Mouse (Mus musculus) frontal cortex, postnatal 14 days (tissue): ENCODE data around the gene Fads3.

Experiments used
- DNase-seq, 2 experiments: peaks; one replicate each; pipeline ENCODE4 v3.0.0; 2022; ENCODE audit warnings: low spot score in 2 of 2

Gene Fads3

DNA sequence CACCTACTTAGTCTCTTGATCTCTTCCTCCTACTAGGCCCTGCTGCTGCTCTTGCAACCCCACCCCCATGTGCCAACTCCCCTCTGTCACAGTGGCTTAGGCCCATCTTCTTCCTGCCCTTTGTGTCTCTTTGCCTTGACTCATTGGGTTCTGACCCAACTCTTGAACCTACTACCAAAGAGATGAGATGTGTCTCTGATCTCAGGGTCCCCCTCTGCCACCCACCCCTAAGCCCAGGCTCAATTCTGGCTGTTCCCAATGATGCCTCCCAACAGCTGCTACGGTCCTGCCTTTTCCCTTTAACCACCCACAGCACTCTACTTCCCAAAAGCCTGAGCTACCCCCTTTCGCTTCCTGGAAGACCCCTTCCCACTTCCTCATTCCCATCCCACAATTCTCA lies 19.4 kb upstream of the Fads3 start:
- no peak for DNase-seq

DNA sequence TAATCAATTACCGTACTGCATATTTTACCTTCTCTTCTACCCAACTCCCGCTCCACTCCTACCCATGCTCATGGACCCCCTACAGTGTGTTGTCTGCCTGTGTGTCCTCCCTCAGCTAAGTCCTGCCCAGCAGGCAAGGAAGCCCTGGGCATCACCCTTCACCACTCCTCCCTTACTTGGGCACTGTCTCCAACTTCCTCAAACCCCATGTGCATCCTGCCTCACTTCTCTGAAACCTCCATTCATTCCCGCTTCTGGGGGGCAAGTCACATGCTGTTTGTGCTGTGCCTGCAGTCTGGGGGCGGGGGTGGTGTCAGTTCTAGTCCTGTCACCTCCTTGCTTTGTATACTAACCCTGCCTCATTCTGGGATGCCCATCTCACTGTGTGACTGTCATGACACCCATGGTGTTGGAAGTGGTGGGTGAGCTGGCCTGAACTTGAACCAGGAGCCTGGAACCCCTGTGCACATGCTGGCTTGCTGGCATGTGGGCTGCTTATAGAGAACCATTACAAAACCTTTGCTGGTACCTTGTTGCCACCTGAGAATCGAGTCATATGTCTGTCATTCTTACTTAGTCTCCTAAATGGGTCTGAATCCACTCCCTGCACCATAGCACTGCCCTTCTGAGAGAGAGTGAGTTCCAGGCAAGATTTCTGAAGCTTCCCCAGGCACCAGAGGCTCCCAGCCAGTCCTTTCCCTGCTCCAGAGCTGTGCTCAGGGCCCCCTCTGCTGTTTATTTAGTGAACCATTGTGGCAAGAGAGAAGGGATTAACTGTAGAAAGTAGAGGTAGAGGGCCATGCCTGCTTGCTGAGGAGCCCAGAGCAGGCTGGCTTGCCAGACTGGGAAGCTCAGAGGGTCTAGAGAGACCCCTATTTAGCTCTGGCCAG lies 18.7 kb upstream of the Fads3 start:
- DNase-seq: peak in 1 of 2 experiments; percentile 50

DNA sequence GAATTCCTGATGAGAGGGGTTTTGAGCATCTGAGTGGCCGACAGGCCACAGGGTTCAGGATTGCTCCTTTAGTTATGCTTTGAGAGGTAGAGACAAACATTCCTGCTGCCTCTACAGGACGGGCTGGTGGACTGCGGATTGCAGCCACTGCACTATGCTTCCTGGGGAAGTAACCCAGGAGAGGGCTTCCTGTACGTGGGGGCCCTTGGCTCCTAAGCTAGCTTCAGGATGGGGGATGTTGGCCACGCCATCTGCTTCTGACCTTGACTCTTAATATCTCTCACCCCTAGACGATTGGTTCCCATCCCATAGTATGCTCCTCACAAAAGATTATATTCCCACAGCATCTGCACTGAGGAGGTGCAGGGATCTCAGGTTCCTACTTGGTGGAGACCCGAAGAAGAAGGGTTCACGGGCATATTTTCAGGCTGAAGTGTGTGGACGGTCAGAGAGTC lies 18.0 kb upstream of the Fads3 start:
- DNase-seq: no peak

DNA sequence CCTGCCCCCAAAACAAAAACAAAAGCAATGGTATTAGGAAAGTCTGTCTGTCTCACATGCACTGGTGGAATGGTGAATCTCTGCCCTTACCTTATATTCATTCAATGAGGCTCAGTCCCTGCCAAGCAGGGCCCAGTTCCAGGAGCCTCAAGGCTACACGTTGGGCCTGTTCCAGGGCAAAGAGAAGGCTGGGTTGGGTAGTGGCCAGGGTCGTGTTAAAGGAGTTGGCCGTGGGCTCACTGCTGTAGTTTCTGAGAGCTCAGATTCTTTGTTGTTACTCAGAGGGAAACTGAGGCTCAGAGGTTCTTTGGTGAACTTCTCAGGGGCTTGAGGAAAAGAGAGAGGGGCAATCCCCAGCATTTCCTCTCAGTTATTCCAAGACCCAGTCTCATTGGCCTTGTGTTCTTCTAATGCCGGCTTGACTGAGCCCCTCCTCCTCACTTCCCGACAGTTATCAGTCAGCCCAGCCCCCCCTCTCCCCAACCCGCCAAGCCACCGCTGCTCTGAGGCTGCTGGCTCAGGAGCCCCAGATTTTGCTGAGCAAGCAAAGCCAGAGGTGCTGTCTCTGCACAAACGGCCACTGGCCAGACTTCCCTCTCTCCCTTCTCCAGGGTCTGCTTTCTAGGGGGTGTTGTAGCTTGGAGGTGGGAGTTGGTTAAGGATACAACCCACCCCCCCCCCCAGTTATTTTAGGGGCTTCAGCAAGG lies 16.0 kb upstream of the Fads3 start:
- no peak for DNase-seq

DNA sequence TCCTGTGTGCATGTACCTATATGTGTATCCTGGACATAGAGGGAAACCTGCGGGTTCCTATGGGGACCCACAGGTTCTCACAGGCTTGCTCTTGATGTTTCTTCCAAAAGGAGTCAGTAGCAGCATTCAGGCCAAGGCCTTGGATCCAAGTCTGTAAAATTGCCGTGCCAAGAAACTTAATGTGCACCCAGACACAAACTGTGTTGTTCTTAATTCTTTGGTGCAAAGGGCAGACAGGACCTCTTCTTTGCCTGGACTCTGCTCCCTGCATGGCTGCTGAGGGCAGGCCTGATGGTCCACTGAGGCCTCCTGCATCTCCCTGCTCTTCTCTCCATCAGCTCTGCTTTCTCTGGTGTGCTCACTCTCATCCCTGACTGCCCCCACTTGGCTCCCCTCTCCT lies 11.6 kb upstream of the Fads3 start:
- DNase-seq: no peak

DNA sequence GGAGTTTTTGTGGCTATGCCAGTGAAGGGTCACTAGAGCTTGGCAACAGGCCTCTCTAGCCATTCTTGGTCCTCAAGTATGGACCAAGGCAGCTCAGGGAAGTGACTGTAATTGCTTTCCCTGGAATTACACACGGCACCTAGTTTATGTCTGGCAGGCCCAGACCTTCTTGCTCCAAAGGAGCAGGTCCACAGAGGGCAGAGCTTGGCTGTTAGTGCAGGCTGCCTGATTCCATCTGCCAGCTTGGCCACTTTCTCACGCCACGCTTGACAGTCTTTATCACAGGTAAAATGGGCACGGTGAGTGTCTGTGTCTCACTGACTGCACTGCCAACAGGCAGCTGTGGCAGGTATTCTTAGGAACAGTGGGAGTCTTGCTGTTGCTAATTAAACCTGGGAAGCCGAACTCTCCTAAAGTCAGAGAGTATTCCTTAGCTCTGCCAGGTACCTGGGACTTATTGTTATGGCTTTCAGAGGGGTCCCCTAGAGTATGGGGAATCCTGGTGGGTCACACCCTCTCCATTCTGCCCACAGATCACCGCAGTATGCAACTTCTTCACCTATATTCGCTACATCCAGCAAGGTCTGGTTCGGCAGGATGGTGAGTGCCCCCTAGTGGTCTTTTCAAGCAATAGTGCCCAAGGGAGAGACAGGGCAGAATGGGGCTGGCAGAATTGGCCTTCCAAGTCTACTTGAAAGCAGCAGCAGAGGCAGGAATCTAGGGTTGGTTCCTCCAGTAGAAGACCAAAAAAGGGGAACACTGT lies 8.0 kb upstream of the Fads3 start:
- DNase-seq: peak in 1 of 2 experiments; percentile 60

DNA sequence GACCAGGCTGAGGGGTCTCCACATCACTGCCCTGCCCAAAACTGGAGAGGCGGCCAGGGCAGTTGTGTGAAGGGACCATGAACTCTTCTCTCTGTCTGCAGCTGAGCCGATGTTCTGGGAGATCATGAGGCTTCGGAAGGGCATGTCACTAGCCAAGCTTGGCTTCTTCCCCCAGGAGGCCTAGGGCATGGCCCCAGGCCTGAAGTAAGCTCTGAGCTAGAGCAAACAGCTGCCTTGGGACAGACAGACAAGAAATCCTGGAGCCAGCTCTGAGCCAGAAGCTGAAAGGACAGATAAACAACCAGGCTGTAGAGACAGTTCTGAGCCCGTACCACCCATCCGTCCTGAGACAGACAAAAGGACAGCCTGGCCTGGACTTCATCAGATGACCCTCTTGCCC lies 7.0 kb upstream of the Fads3 start:
- no peak for DNase-seq

DNA sequence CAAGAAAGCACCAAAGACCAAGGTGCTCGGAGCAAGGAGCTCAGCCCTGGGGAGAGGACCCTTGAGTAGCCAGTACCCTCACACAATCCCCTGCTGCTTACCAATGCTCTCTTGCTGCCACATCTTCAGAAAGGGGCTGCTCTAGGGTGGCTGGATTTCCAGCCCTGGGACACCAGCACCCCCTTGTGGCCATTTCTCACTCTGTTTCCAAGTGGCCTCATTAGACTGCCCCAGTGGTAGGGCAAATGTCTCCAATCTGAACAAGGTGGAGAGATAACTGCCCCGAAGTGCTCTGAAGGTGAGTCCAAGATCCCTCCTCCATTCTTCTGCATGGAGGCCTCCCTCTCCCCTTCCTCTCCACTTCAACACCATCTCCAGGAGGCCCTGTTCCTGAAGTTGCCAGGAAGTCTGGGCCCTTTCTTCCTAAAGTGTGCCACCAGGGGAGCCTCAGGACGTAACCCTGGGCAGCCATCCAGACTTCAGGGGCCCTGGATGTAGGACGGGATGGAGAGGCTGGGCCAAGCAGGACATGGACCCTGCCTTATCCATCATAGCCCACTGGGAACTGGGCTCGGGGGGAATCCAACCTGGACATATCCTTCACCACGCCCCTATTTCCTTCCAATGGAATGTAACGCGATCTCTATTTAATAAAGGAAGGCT lies 6.5 kb upstream of the Fads3 start:
- peak in 1 of 2 experiments; percentile 75 for DNase-seq

DNA sequence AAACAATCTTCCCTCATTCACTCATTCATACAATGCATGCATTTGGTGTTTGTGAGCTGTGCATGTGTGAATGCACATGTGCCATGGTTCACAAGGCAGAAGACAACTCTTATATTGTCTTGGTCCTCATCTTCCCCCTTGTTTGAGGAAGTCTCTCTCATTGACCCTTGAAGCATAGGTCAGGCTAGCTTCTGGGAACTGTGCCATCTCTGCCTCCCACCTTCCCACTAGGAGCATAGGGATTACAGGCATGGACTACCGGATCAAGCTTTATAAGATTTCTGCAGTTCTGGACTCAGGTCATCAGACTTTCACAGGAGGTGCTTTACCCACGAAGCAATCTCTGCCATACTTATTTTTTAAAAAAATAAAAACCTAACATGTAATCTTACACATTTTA lies 3.8 kb upstream of the Fads3 start:
- no peak for DNase-seq

DNA sequence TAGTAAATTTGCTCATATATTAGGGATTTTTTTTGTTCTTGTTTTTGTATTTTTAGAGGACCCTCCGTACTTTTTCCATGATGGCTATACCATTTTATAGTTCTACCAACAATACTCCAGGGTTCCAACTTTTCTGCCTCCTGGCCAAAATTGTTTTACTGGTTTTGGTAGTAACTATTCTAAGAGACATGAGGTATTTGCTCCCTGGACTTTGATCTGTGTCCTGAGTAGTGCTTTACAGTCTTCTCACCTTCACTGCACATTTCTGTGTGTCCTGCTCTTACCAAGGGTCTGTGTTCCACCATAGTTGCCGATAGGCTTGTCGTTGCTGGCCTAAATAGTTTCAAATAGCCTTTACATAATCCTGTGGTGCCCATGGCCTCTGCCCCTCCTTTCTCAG lies 3.0 kb upstream of the Fads3 start:
- DNase-seq: no peak

DNA sequence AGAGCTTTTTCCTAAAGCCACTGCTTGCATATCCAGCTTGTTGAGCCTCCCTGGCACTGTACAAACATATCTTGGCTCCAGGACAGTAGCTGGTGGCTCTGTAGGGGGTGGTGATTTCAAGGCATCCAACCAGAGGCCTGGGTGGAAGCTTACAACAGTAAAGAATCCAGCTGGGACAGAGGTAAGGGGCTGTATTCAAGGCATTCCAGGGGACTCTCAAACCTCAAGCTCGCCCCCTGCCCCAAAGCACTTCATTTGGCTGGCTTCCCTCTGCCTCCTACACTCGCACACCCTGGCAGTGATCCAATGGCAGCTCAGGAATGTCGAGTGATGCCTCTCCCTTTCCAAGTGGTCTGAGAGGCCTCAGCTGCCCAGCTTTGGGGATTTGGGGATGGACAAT lies 2.5 kb upstream of the Fads3 start:
- no peak for DNase-seq

DNA sequence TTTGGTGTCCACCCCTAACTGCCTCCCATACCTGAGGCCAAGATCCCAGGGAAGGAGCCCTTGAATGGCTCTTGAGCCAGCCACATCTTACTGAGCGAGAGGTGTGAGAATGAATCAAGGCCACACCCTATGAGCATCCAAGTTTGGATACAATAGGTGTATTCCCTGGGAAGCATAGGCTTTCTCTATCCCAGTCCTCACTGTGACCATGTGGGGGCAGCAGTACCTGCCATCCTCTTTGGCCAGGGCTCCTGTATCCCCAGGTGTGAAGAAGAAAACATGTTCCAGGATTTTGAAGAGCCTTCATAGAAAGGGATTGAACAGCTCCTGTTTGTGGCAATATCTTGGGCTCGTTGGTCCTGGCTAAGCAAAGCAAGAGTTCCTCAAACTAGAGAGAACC lies 1.8 kb upstream of the Fads3 start:
- DNase-seq: no peak

DNA sequence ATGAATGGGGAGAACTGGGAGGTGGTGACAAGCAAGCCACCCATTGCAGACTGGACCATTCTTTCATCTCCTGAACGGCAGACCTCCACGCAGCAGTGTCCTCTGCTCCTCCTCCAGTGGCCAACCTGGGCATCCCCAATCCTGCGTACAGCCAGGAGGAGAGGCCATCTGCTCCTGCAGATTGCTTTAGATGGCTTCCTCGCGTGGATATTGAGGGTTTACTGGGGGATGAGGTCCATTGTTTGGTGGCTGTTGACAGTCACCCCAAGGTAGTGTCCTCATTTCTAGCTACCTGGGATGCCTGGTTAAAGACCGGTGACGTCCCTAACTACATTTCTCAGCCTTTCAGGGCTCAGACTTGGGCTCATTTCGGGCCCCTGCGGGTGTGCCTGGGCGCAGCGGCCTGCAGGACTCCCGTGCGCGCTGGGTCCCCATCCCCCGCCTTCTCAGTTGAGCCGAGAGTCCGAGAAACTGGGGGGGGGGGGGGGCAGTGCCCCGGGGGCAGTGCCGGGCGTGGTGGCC lies 442 bp upstream of the Fads3 start:
- no peak for DNase-seq

DNA sequence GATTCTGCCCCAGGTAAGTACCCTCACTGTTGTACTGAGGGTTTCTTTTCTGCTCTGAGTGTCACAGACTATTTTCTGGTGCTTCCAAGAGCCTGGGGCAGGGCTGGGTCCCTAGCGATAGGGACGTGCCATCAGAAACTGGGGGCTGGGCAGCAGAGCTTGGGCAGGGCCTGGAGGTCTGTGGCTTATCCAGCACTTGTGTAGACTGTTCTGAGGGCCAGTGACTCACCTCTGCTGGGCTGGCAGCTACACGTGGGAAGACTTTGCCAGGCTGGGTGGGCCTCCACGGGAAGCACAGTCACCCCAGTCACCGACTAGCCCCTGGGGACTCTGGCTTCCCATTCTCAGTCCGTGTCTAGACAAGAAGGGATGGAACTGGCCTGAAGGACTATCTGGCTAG lies 863 bp downstream of the Fads3 start:
- DNase-seq: no peak

DNA sequence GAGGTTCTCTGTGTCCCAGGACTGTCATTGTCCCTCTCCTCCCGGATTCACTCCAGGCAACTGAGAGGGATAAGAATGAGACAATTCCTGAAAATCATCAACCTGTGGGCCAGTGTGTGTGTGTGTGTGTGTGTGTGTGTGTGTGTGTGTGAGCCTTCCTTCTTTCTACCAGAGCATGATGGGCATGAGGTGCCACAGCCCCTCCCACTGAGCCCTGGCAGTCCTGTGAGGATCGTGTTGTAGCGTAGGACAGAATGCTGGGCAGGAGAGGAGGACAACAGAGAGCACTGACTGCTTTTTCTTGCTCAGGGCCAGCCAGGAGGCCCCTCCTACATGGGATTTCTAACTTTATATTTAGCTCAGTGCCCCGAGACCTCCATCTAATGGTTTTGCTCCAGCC lies 1.4 kb downstream of the Fads3 start:
- DNase-seq: no peak

DNA sequence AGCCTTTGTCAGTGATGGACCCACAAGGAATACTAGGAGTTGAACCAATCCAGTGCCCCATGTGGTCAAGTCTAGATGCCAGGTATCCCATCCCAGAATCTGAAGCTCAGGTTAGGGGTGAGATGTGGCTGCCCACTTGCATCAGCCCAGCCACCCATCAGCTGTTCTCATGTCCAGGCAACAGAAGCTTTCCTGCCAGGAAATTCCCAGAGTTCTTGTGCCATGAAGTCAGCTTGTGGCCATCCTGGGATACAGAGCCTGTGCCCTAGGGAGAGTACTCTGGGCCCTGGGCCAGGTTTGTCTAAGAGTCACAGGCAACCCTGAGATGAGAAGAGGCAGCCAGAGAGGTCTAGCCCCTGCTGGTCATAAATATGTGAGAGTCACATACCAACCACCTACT lies 2.3 kb downstream of the Fads3 start:
- DNase-seq: no peak

DNA sequence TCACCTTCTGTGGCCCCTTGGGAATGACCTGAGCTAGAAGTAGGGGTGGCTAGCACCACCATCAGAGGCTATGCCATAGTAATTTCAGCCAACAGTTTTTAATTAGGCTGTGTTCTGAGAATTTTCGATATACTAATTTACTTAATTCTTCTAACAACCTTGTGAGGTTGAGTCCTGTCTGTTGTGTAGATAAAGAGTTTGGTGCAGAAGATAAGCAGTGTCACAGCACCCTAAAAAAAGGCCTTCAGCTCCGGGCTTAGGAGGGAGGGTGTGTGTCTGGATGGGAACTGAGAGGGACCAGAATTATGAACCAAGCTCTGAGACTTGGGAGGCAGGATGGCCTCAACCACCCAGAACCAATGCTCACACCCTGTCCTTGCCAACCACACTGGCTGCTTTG lies 4.3 kb downstream of the Fads3 start:
- DNase-seq: no peak

DNA sequence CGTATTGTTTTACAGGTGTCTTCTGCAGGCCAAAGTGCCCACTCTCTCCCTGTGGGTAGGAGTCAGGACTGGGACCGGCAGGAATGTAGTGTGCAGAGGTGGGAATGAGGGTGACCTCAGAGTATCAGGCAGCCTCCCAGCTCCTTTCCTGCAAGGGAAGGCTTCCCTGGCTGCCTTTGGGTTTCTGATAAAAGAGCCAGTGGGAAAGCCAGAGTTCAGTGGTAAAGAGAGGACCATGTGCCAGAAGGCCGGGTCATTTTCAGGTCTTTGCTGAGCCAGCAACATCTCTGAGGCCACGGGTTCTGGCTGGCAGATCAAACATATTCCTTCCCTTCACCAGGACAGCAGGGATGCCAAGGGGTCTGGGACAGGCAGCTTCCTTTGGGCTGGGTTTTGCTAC lies 5.0 kb downstream of the Fads3 start:
- no peak for DNase-seq

DNA sequence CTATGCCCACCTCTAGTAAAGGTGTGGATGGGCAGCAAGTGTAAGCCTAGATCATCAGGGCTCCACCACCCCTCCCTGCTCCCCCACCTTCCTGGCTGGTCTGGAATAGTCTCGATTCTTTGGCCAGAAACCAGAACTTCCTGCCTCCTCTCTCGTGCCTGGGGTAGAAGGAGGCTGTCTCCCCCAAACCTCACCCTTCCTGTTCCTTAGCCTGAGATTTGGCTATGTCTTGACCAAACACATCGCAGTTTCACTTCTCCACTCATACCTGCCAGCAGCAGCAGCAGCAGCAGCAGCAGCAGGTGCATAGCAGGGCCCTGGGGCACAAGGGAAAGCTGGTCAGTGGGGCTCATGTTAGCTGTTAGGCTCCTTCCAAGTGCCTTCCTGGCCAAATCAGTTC lies 5.6 kb downstream of the Fads3 start:
- no peak for DNase-seq

DNA sequence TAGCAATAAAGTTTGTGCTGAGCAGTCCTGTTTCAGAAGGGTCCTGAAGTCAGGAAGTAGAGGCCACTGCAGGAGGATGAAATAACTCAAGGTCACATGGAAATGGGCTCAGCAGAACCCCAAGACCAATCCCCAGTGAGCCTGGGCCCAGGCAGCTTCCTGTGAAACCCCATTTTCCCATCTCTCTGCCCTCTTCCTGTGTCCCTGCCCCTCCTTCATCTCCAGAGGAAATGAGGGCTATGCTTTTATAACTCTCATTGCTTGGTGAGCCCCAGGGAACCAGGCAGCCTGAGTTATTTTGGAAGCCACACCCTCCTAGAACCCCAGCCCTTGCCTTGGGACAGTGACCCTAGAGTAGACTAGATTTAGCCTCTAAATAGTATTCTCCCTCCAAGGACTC lies 8.2 kb downstream of the Fads3 start:
- DNase-seq: no peak

DNA sequence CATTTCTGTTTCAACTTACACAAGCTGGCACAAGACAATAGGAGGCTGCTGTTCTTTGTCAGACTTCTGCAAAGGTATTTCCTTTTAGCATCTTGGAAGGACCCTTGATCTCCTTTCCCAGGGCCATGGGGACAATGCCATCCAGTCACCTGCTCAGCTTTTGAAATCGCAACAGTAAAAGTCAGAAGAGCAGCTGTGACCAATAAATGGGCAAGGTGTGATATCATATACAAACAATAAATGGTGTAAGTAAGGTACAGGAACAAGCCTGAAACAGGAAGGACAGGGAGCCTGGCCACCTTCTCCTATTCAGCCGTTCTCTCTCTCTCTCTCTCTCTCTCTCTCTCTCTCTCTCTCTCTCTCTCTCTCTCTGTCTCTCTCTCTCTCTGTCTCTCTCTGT lies 9.1 kb downstream of the Fads3 start:
- no peak for DNase-seq

DNA sequence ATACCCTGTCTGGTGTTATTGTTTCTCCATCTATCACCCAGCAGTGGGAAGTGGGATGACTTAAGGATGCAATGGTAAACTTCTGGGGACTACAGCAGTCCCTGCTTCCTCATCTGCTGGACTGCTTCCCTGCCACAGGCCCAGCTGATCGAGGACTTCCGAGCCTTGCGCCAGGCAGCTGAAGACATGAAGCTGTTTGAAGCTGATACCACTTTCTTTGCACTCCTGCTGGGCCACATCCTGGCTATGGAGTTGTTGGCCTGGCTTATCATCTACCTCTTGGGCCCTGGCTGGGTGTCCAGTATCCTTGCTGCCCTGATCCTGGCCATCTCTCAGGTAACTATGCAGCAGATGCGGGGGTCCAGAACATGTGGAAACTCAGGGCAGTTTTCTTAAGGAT lies 11.3 kb downstream of the Fads3 start:
- DNase-seq: no peak
